Mouse (Mus musculus) kidney, adult 2 months (tissue): ENCODE measurements around the gene Zfp987.
"Not testable (repeated sequence)": the region's sequence is repeated elsewhere in the genome, so short reads cannot be mapped to it uniquely, and the experiment has no call there.

ENCODE experiments used
- CTCF ChIP-seq: fragments of 200-500 bp; conservative IDR thresholded peaks from 2 replicates; pipeline ENCODE4 v1.5.1; 2011; ENCODE audit warnings: low read depth, mild to moderate bottlenecking, control low read depth, low read length, moderate library complexity, mixed read lengths; ENCODE audit not compliant: insufficient read depth, insufficient read length
- POLR2A ChIP-seq: fragments of 200-500 bp; IDR thresholded peaks from one replicate; pipeline ENCODE4 v1.6.1; 2011; ENCODE audit warnings: low read depth, low read length, control low read depth

- TF ChIP-seq CTCF, POLR2A: not testable (repeated sequence)
Measured at GRCm38 (mm10) chr4:146167202-146167832, 70.2 kb downstream of the Zfp987 start.
